Mouse (Mus musculus) neutrophil, adult 5-6 weeks (primary cell): Measurements from ENCODE around the gene Tgif1. TPM values are rescaled to one million over a fixed set of nuclear protein-coding genes. Genes with fewer than 3 reads are reported as not detected.
A peak's percentile ranks its signal among the peaks of the same experiment; 100 is the strongest.

Experiments used
- ATAC-seq: fragments of 151-379, 151-347 bp; 2 replicates; pipeline ENCODE4 v1.8.0; 2017; ENCODE audit warnings: mild to moderate bottlenecking, moderate TSS enrichment; ENCODE audit not compliant: insufficient number of reproducible peaks, poor library complexity, low FRiP score, severe bottlenecking; ENCODE audit errors: extremely low read depth
- total RNA-seq: library from RNA; stranded (forward); fragments of 200-1000 nt; gene quantifications from 2 replicates; pipeline ENCODE4 v1.2.3, GENCODE M21; 2017

Tgif1 gene
- total RNA-seq, 1 experiment from 2014 or later = 81.5 TPM

- no peak for ATAC-seq
These were observed 15.4 kb upstream of the Tgif1 start for GRCm38 (mm10) chr17:70868577-70869229.

- ATAC-seq = no peak
These were observed 13.3 kb upstream of the Tgif1 start for GRCm38 (mm10) chr17:70866538-70867114.

GRCm38 (mm10) chr17:70866029-70866428 is 12.7 kb upstream of the Tgif1 start:
- no peak for ATAC-seq

- ATAC-seq = no peak
These were observed 11.8 kb upstream of the Tgif1 start for GRCm38 (mm10) chr17:70865060-70865604.

GRCm38 (mm10) chr17:70864645-70865044 is 11.3 kb upstream of the Tgif1 start:
- ATAC-seq = no peak

- no peak for ATAC-seq
These were observed 10.8 kb upstream of the Tgif1 start for GRCm38 (mm10) chr17:70864117-70864516.

GRCm38 (mm10) chr17:70858814-70859213 is 5.5 kb upstream of the Tgif1 start:
- no peak for ATAC-seq

- no peak for ATAC-seq
These were observed 3.6 kb upstream of the Tgif1 start for GRCm38 (mm10) chr17:70856871-70857415.

GRCm38 (mm10) chr17:70854021-70854420 is 675 bp upstream of the Tgif1 start:
- no peak for ATAC-seq

- 0 out of 2 replicates have a peak, but pooled peaks have one; percentile 2 for ATAC-seq
These were observed 510 bp downstream of the Tgif1 start for GRCm38 (mm10) chr17:70852686-70853386.

- peak; percentile 51 for ATAC-seq
These were observed 1.2 kb downstream of the Tgif1 start for GRCm38 (mm10) chr17:70852011-70852685.

- ATAC-seq = peak; percentile 51
These were observed 2.1 kb downstream of the Tgif1 start for GRCm38 (mm10) chr17:70850996-70851991.

GRCm38 (mm10) chr17:70850233-70850995 is 2.9 kb downstream of the Tgif1 start:
- ATAC-seq = no peak

- ATAC-seq = peak; percentile 7; the same call in 1 of the 2 replicates
These were observed 3.7 kb downstream of the Tgif1 start for GRCm38 (mm10) chr17:70849399-70850232.

- ATAC-seq = no peak
These were observed 4.6 kb downstream of the Tgif1 start for GRCm38 (mm10) chr17:70848511-70849398.
